Mouse (Mus musculus): ENCODE data around the gene Sult6b1. TPM values are rescaled to one million over a fixed set of nuclear protein-coding genes. Genes with fewer than 3 reads are reported as not detected.
A peak's percentile ranks its signal among the peaks of the same experiment; 100 is the strongest.

Sult6b1 gene
- under 1 TPM in 1 of 2 experiments, not detected in 1; 0.52 TPM for total RNA-seq (2021)
- polyA plus RNA-seq (2012; rRNA removed), result not detected in 2 replicates
- long read RNA-seq, result 0 reads

DNA sequence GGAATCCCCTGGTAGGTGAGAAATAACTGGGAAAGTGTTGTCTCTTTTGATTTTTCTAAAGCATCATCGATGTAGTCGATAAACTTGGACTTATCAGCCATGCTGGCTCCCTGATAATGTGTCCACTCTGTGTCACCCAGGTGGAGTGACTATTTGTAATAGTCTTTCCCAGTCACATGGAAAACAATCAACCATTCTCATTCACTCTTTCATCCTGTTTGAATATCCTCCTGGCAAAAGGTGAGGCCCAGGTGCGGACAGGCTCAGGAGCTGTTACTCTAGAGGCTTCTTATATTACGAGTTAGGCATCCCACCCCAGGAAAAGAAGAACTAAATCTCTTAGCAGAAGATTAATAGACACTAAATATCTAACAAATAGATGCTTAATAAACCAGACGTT is at the start of gene Sult6b1:
Sult6b1 (minus strand) TSS at position 101 of the 400 bp plus-strand sequence.
- no peak for DNase-seq

DNA sequence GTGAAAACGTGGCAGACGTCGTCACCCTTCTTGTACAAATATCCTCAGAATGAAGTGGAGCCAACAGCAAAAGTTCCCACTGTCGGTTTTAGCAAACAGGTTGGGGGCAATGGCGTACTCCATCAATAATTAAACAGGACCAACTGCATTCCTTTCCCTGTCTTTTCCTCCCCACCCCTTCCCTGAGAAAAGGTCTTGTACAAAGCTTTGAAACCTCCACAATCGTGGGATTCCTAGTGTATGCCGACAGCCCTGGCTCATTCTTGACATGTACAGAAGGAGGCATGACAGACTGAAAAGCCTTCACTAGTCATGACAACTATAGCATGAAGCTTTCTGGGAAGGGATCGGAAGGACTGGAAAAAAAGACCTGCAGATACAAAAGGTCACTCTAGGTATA is 46.4 kb upstream of the Sult6b1 start:
- no peak for DNase-seq

DNA sequence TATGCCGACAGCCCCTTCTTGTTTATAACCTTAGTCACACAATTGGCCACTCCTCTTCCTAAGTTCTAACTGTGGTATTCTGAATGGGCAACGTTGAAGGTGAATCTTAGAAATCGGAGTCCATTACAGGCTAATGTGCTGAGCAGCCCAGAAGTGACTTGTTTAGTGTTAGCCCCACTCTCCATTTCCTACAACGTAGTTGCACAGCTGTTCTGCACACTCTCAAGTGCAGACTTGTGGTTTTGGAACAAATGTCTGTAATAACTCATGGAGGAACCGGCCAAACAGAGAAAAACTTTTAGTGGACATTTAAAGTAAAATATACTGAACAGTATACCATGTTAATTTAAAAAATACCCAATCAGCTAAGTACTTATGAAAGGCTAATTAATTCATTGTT is 45.3 kb upstream of the Sult6b1 start:
- no peak for DNase-seq

DNA sequence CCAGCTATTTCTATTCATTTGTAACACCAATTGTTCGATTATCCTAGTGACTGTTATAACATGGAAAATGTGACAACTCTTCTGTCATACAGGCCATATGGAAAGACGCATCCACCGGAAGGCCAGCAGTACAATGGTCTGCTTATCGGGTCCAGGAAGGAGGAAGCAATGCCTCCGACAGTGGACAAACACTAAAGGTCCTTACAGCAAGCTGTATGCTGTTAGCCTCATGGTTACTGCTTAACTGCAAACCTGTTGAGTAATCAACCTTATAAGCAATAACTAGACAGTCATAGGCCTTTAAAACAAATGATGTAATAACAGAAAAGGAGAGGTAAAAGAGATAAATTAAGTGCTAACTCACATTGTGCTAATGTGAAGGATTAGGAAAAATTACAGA is 44.4 kb upstream of the Sult6b1 start:
- no peak for DNase-seq

DNA sequence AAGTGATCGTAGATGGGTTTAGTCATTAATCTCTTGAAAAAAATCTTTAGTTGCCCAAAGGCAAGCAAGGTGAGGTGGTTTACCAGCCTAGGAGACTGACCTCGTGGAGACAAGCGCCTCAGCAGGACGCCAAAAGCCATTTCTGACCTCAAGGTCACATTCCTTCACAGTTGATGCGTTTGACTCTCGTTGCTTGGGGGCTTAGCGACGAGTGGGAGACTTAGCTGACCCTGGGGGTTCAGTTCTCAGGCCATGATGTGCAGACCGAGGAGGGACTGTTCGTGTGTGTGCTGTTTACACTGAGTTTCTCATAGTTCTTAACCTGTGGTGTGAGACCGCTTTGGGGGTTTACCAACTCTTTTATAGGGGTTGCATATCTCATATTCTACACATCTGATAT is 35.8 kb upstream of the Sult6b1 start:
- DNase-seq, result no peak

DNA sequence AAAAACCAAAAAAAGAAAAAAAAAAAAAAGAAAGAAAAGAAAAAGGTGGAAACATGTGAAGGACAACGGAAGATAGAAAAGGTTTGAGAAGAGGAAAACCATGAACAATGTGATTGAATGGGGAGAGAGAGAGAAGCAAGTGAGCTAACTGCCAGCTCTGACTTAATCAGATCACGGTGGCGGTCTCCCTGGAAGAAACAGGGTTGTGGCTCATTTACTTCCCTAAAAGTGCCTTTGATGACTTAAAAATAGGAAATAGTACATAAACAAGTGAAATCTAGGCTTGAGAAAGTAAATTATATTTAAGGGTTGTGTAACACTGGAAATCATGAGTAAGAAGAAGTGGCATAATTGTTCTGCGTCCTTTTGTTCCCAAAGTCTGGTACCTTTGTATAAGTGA is 32.1 kb upstream of the Sult6b1 start:
- no peak for DNase-seq

DNA sequence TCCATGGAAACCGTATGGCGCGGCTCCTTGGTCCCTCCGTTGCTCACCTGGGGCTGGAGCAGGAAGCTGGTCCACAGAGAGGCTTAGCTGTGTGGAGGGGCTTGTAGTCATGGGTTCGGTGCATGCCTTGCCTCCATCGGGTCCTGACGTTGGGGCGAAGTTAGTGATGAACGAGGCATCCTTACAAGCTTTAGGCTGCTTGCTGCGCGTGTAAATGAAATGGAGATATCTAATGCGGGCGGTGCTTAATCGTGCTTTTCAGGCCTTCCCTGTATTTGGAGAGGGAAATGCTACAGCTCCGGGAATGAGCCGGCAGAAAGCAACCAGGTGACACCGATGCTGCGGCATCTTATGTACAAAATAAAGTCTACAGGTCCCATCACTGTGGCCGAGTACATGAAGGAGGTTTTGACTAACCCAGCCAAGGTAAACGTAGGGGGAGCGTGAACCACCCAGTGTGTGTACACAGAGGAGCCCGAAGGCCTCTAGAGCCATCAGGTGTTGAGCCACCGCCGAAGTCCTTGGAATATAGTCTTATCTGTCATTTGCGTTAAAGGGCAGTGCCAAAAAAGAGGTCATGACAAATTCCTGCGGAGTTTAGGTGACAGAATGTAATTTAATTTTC is 30.5 kb upstream of the Sult6b1 start:
- peak; percentile 10 for DNase-seq

DNA sequence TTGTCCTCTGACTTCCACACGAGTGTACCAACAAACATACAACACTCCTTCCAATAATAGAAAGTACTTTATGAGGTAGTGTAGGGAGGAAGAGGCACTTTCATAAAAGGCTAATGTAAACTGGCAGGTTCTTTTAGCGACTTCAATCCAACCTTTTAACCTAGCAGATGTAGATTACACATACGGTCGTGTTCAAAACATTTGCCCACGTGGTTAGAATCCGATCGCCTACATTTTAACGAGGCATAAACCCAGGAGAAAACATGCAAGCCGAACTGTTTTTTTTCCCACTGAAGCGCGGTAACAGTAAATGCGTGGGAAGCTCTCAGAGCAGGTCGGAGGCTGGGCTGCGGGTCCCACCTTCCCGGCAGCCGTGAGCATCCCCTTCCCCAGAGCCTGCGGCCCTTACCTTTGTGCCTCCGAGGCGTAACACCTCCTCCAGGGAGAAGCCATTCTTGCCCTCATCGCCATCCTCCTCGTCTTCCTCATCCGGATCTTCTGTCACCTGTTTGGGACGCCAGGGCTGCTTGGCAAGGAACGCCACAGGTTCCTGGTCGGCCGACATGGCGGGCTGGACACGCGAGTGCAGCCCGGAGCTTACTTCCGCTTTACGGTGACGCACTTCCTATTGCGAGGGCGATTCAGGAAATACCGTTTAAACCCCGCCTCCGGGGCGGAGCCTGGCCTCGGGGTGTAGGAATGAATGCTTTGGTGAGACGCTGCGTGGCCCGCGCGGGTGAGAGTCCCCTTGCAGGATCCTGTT is 29.9 kb upstream of the Sult6b1 start, which contains the start of the genes Cebpz and Ndufaf7:
Cebpz (minus strand) TSS at position 601 of the 763 bp plus-strand sequence.
Ndufaf7 (plus strand) TSS at position 671 of the 763 bp plus-strand sequence.
- peak; percentile 98 for DNase-seq

DNA sequence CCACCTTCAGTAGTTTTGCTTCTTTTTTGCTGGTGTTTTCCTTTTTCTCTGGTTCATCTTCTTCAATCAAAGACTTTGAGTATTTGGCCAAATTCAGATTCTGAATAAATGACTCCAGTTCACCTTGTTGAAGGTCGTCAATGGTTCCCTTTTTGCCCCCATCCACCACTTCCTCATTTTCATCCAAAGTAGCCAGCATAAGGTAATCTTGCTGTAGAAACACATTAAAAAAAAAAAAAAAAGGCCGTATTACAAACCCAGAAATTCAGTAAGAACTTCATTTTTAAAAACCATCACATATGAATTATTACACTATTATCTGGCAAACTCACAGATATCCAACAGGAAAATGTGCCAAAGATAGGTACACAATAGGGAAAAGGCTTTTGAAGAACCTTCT is 29.1 kb upstream of the Sult6b1 start:
- no peak for DNase-seq

DNA sequence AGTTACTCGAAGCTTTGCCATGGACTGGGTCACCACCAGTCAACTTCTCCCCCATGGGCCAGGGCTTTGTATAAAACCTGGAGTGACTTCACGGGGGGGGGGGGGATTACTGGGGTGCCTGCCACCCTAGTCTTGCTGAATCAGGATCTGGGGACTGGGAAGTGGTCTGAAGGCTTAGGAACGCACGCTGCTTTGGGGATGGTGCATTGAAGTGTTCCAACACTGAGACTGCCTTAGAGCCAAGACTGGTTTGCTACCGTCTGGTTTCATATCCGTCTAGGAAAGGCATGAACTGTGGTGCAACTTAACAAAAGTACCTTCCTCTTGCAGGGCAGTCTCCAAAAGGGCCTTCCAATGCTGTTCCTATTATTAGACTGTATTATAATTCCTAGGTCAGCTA is 10.9 kb upstream of the Sult6b1 start:
- no peak for DNase-seq

DNA sequence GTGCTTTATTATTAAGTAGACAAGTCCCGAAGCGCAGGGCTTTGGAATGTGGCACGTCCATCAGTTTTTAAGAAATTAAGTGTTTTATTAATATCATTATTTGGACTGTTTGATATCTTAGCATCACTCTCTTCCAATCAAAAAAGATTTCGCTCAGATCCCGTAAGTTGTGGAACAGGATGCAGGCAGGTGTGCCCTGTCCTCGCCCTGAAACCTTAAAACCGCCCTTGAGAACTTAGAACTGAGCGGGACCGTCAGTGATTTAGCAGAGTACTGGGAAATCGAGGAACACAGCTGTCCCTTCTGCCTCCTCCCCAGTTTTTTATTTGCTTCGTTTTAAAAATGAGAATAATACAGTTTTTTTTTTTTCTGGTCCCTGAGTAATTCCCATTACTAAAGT is 10.1 kb upstream of the Sult6b1 start:
- DNase-seq, result peak; percentile 12

DNA sequence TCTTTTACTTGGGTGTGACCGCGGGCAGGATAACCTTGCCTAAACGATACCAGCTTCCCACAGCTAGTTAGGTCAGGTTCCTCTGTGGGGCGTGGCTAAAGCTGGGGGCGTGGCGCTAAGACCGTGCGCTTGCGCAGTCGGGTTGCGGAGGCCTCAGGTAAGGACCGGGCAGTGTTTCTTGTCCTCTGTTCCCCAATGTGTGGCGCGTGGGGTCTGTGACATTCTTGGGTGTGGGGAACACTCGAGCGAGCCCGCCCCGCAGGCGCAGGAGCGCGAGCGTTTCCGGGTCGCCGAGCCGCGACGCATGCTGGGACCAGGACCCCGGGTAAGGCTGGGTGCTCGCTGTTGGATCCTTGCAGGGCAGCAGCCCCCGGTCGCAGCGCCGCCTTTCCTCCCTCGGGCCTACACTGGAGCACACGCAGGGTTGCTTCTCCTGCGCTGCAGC is 9.6 kb upstream of the Sult6b1 start, which contains the start of gene Cebpzos:
Cebpzos (plus strand) TSS at position 132 of the 445 bp plus-strand sequence.
- DNase-seq, result peak; percentile 91

DNA sequence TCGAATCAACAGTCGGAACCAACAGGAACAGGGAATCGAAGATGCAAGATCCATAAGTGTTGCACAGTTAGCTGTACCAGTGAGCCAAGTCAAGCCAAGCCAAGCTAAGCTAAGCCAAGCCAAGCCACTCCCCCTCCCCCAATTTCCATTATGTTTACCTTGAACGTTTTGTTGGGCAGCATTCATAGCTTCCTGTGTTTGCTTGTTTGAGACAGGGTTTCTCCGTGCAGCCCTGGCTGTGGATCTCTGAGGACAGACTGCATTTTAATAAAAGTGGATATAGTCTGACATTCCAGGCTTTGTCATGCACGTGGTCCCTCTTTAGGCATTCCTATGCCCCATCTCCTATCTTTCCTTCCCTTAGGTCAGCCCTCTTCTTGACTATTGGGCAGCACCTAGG is 9.0 kb upstream of the Sult6b1 start:
- no peak for DNase-seq

DNA sequence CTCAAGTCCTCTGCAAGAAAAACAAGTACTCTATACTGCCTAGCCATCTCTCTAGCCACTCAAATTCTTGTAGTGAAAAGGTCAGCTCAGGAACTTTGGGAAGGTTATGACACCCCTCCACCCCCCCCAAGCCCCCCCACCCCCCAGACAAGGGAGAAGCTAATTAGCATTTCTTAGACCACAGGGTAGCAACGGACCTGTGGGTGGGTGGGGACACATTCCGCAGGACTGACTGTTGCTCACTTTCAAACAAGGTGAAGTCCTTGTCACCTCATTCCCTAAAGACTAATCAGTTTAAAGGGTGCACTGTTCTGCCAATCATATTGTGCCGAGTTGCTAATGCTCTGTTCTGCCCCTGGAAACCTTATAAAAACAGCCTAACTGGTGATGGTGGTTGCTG is 7.1 kb upstream of the Sult6b1 start:
- DNase-seq, result no peak

DNA sequence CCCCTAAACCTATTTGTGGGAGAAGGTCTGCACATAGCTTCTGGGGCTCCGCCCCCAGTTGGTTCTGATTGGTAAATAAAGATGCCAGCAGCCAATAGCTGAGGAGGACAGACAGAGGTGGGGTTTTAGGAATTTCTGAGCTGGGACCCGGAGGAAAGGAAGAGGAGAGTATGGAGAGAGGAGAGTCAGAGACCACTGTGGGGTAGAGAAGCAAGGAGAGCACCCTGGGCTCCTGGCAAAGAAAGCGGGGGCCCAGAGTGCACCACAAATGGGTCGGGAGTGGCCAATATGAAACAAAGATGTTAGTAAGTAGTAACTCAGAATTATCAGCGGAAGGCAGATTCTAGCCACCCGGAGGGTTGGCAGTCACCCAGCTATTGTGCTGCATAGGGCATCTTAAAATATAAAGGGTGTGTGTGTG is 6.1 kb upstream of the Sult6b1 start:
- DNase-seq, result no peak

DNA sequence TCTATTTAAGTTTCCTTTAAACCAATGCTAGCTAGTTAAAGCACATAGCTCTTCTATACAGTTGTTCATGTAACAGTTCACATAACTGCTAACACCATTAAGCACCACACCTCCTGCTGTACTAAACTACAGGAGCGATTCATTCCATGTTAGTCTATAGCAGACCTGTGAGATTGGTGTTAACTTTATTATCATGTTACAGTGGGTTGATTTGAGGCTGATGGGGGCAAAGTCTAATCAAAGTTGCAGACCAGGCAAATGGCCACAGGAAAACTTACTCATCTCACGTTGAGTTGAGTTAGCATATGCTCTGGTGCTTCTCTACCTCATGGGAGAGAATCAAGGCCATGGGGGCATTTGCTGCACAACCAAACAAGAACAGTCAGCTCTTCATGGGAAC is 2.6 kb upstream of the Sult6b1 start:
- DNase-seq, result no peak

DNA sequence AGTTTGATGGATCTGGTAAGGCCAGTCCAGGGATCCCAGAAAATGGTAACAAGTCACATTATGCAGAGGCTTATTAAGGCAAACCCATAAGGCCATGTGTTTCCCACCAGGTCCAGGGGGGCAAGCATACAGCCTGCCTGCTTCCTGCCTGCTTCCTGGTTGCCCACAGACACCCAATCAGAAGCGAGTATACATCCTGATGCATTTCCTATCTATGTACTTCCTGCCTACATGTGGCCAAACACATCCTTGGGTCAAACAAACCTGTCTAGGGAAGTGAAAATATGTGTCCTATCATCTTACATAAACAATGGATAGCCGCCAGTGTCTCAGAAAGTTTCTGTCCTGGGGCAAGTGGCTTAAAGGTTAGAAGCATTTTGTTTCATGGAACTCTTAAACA is 3.6 kb downstream of the Sult6b1 start:
- DNase-seq, result no peak

DNA sequence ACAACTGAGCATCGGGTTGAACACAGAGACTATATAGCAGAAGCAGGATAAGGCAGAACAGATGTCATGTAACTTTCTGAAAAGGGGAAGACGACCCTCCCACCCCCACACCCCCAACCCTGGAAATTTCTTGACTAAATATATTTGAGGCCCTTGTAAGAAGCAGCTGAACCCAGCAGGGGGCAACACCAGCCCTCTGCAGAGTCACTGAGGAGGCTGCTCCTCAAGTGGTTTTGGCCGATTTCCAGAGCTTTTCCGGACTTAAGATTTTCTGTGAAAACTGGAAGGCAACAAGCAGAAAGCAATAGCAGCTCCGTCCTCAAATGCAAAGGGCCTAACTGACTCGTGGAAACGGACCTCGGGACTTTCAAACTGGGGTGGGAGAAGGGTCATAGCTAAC is 11.4 kb downstream of the Sult6b1 start:
- peak; percentile 40 for DNase-seq

DNA sequence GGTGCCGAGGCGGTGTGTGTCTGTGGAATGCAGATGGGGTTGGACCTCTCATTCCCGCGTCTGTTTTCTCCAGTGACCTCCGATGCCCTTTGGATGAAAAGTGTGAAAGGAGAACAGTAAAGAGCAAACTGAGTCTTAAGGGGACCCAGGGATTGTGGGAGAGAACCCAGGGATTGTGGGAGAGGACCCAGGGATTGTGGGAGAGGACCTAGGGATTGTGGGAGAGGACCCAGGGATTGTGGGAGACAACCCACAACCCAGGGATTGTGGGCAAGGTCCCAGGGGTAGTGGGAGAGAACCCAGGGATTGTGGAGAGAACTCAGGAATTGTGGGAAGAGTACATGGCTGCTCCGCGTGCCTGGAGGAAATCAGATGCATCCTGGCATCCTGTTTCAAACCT is 11.8 kb downstream of the Sult6b1 start:
- DNase-seq, result no peak

DNA sequence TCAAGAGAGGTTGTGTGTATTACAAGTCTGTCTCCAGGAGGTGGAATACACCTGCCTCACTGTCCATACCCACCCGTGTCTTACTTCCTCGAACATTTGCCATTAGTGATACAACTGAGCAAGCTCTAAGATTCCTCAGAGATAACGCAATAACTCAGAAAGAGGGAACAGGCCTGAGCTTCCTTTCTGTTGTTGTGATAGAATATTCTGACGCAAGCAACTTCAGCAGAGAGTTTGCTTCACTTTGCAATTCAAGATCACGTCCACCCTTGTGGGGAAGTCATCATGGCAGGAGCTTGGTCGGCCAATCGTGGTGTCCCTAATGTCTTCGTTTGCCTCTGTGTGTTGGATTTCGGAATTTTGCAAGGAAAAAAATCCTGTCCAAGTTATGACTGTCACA is 15.8 kb downstream of the Sult6b1 start:
- no peak for DNase-seq

DNA sequence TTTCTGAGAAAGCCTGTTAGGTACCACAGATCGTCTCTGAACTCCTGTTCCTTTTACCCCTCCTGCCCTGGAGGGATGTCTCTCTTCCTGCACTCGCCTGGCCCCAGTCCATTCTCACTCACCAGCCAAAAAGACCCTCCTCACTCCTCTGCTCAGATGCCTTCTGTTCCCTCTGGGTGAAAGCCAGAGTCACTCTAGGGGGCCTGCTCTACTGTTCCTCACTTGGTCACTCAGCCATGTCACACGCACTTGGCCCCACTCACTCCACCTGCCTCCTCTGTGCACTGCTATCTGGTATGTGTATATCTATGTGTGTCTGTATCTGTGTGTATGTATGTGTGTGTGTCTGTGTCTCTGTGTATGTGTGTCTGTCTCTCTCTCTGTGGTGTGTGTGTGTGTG is 17.6 kb downstream of the Sult6b1 start:
- DNase-seq, result no peak

DNA sequence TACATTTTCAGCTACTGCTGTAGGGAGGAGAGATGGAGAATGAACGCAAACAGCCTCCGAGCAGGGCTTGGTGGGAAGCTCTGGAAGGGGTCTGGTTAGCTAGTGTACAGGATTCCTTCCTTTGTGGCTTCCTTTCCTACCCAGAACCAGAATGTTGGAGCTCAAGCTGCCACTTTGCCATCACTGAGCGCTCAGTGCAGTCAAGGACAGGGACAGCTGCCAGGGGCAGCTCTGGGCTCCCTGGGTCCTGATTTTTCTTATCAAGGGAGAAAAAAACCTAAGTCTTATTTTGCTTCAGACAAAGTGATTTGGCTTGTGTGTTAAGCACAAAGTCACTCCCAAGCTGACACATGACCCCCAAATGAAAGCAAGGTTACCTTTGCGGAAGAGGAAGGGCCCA is 18.2 kb downstream of the Sult6b1 start:
- DNase-seq, result peak; percentile 40

DNA sequence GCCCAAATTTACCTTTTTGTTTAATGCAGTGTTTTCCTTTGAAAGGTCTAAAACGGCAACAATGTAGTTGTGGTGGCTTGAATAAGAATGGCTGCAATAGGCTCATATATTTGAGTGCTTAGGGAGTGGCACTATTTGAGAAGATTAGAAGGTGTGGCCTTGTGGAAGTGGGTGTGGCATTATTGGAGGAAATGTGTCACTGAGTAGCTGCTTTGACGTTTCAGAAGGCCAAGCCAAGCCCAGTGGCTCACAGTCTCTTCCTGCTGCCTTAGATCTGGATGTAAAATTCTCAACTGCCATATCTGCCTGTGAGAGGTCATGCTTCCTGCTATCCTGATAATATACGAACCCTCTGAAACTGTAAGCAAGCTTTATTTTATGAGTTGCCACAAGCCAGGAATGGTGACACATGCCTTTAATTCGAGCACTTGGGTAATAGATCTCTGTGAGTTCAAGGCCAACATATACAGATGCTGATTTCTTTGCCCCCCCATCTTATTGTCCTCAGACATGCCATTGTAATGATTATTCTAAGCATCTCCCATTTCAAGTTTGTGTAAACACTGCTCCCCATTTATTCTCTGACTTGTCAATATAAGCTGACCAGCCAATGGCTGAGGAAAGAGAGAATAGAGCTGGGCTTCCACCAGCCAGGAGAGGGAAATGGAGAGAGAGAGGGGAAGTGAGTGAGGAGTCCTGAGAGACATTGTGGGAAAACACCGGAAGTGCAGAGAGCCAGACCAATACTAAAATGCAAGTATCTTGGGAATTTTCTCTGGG is 21.3 kb downstream of the Sult6b1 start:
- no peak for DNase-seq

All from adrenal gland, adult 2 months (tissue).